Mouse (Mus musculus): ENCODE results near the gene Pik3r6.

Gene Pik3r6

GRCm38 (mm10) chr11:68536026-68536425, 33.2 kb downstream of the Pik3r6 start:
- no peak for DNase-seq (ENCODE audit: low spot score)

GRCm38 (mm10) chr11:68536465-68536864, 33.6 kb downstream of the Pik3r6 start:
- DNase-seq (ENCODE audit: low spot score), result no peak

GRCm38 (mm10) chr11:68539621-68540020, 36.8 kb downstream of the Pik3r6 start:
- no peak for DNase-seq (ENCODE audit: low spot score)

GRCm38 (mm10) chr11:68544554-68544953, 41.7 kb downstream of the Pik3r6 start:
- DNase-seq (ENCODE audit: low spot score), result no peak

GRCm38 (mm10) chr11:68545172-68545571, 42.4 kb downstream of the Pik3r6 start:
- DNase-seq (ENCODE audit: low spot score), result no peak

GRCm38 (mm10) chr11:68545682-68546222, 42.9 kb downstream of the Pik3r6 start:
- no peak for DNase-seq (ENCODE audit: low spot score)

- no peak for DNase-seq (ENCODE audit: low spot score)
These were observed 44.7 kb downstream of the Pik3r6 start for GRCm38 (mm10) chr11:68547484-68547883.

- DNase-seq (ENCODE audit: low spot score), result no peak
These were observed 46.8 kb downstream of the Pik3r6 start for GRCm38 (mm10) chr11:68549597-68549996.

- DNase-seq (ENCODE audit: low spot score), result no peak
These were observed 47.5 kb downstream of the Pik3r6 start for GRCm38 (mm10) chr11:68550358-68550757.

GRCm38 (mm10) chr11:68553981-68554471, 51.2 kb downstream of the Pik3r6 start:
- no peak for DNase-seq (ENCODE audit: low spot score)

GRCm38 (mm10) chr11:68555918-68556584, 53.2 kb downstream of the Pik3r6 start, which contains the start of gene Mfsd6l:
Mfsd6l (plus strand) TSS chr11:68556186.
- no peak for DNase-seq (ENCODE audit: low spot score)

GRCm38 (mm10) chr11:68559546-68559945, 56.7 kb downstream of the Pik3r6 start:
- no peak for DNase-seq (ENCODE audit: low spot score)

GRCm38 (mm10) chr11:68561957-68562950, 59.4 kb downstream of the Pik3r6 start:
- DNase-seq (ENCODE audit: low spot score), result no peak

- no peak for DNase-seq (ENCODE audit: low spot score)
These were observed 61.7 kb downstream of the Pik3r6 start for GRCm38 (mm10) chr11:68564356-68565031.

- DNase-seq (ENCODE audit: low spot score), result no peak
These were observed 62.2 kb downstream of the Pik3r6 start for GRCm38 (mm10) chr11:68565032-68565429.

GRCm38 (mm10) chr11:68566447-68567059, 63.7 kb downstream of the Pik3r6 start:
- peak; percentile 72 for DNase-seq (ENCODE audit: low spot score)

GRCm38 (mm10) chr11:68570861-68571260, 68.0 kb downstream of the Pik3r6 start:
- no peak for DNase-seq (ENCODE audit: low spot score)

- no peak for DNase-seq (ENCODE audit: low spot score)
These were observed 74.3 kb downstream of the Pik3r6 start for GRCm38 (mm10) chr11:68577076-68577475.

- DNase-seq (ENCODE audit: low spot score), result no peak
These were observed 76.7 kb downstream of the Pik3r6 start for GRCm38 (mm10) chr11:68579462-68579881.

- DNase-seq (ENCODE audit: low spot score), result no peak
These were observed 77.7 kb downstream of the Pik3r6 start for GRCm38 (mm10) chr11:68580566-68580965.

GRCm38 (mm10) chr11:68583225-68583624, 80.4 kb downstream of the Pik3r6 start:
- peak; percentile 43 for DNase-seq (ENCODE audit: low spot score)

All from layer of hippocampus, adult 9-10 months (tissue).